Mouse (Mus musculus) brain, embryonic 14.5 days (tissue): ENCODE measurements at regions not wholly inside any gene's neighbourhood (a gene's known extent, or its start where the extent isn't known, plus 50 kb on each side); places are given as distances from the start of the nearest gene placed in this dataset.

ENCODE experiments used
- CTCF ChIP-seq: fragments of 200-500 bp; IDR thresholded peaks from 2 replicates; pipeline ENCODE4 v1.5.1; 2012; ENCODE audit warnings: inconsistent platforms, mild to moderate bottlenecking, moderate library complexity, borderline replicate concordance; ENCODE audit not compliant: insufficient read depth, insufficient read length; ENCODE audit errors: extremely low read depth
- POLR2A ChIP-seq: fragments of 200-500 bp; IDR thresholded peaks from 2 replicates; pipeline ENCODE4 v1.6.1; 2012; ENCODE audit warnings: mild to moderate bottlenecking, inconsistent platforms, borderline replicate concordance; ENCODE audit not compliant: poor library complexity, insufficient read depth, insufficient read length, severe bottlenecking; ENCODE audit errors: extremely low read depth

GRCm38 (mm10) chr3:21546411-21546810 lies 530.0 kb upstream of the Tbl1xr1 start:
- TF ChIP-seq POLR2A, result no peak
- TF ChIP-seq CTCF, result no peak
